In genomic region chr14:102769716-102770115, GRCm38 (mm10) we compare ENCODE assay signal across 9 mouse cellular contexts.
DNase-seq lines count a peak whose midpoint lies in the region; ATAC-seq lines count a peak whose summit lies in the region.
"Had no signal": no experiment of that assay in that cellular context is flagged by ENCODE, and none has a peak within 500 bp of the region (broad histone marks: within the 10 kb centered on the region; RNA-seq: fewer than 3 reads in every experiment).

No protein-coding gene starts in this region.

- H3K9ac ChIP-seq in hindbrain, embryonic 11.5 days (ENCODE audit: low read depth, low read length) = no peak overlapping the region

- H3K27ac ChIP-seq in hindbrain, embryonic 11.5 days (ENCODE audit: low read depth, low read length) = no peak overlapping the region

- no peak overlapping the region for H3K4me2 ChIP-seq in hindbrain, embryonic 11.5 days (replicated peaks; ENCODE audit: low read depth, low read length)

- DNase-seq in thymus, adult 18-20 months = peak; percentile 2 to 5
- no peak for DNase-seq in thymus, postnatal 0 days (ENCODE audit: low spot score)
- peak; percentile 47 for DNase-seq in brain, adult 2 months (ENCODE audit: low read depth, low spot score)
- peak; percentile 41 for DNase-seq in heart, adult 8-10 months (ENCODE audit: low spot score)
- DNase-seq in large intestine, adult 2 months (ENCODE audit: low read depth, low spot score) = peak; percentile 4
- peak; percentile 14 to 27 for DNase-seq in spleen, postnatal 14 days (ENCODE audit: low spot score in 2 of 2)
- DNase-seq in hindbrain, embryonic 11.5 days (ENCODE audit: low spot score) = no peak
- no peak for DNase-seq in right cerebral cortex, postnatal 36 days (ENCODE audit: low spot score in 2 of 2)

- H3K4me1 ChIP-seq in hindbrain, embryonic 11.5 days (replicated peaks; ENCODE audit: control insufficient read depth, insufficient read depth, low read length) = no peaks in the 10 kb centered on the region

- no peak for ATAC-seq in hindbrain, embryonic 11.5 days (ENCODE audit: low FRiP score)

- no peaks in the 10 kb centered on the region for H3K9me3 ChIP-seq in hindbrain, embryonic 11.5 days (ENCODE audit: control insufficient read depth, low read length)

- 56% methylated on average over 3 of the region's 3 CpGs for WGBS in large intestine, adult 2 months
- WGBS in hindbrain, embryonic 11.5 days = 72% methylated on average over 3 of the region's 3 CpGs

- H3K27me3 ChIP-seq in hindbrain, embryonic 11.5 days (ENCODE audit: control insufficient read depth, insufficient read depth, low read length) = no peaks in the 10 kb centered on the region

- no peak overlapping the region for H3K4me3 ChIP-seq in hindbrain, embryonic 11.5 days (ENCODE audit: low read depth, low read length)
- H3K4me3 ChIP-seq: myocyte had no signal

- H3K36me3 ChIP-seq in hindbrain, embryonic 11.5 days (ENCODE audit: control insufficient read depth, insufficient read depth, low read length) = no peaks in the 10 kb centered on the region

Comparison
In these comparisons a context has a peak if more than half of its experiments do, and no peak if none do; other contexts are left out.
1. DNase-seq: peak in thymus, adult 18-20 months (2 of 2), brain, adult 2 months (single experiment), heart, adult 8-10 months (single experiment), large intestine, adult 2 months (single experiment) and spleen, postnatal 14 days (2 of 2); none in thymus, postnatal 0 days (single experiment), hindbrain, embryonic 11.5 days (single experiment) and right cerebral cortex, postnatal 36 days (0 of 2).